Mouse (Mus musculus) stomach, postnatal 0 days (tissue): ENCODE results near the gene Sort1. TPM values are rescaled to one million over a fixed set of nuclear protein-coding genes. Genes with fewer than 3 reads are reported as not detected.
"Not testable (repeated sequence)": the region's sequence is repeated elsewhere in the genome, so short reads cannot be mapped to it uniquely, and the experiment has no call there.

Source experiments
- ATAC-seq: fragments of 200-750 bp; cut with Nextera tagmentation; 2 replicates; pipeline ENCODE4 v1.8.0; 2017; ENCODE audit not compliant: low FRiP score, low TSS enrichment
- DNase-seq: peaks from one replicate; pipeline ENCODE4 v3.0.0-alpha.2; 2016; ENCODE audit warnings: low spot score
- H3K27ac ChIP-seq: fragments of 300-500 bp; sonication (generic); replicated peaks from 2 replicates; pipeline ENCODE4 v1.5.1; 2014; ENCODE audit warnings: mild to moderate bottlenecking, control low read depth
- H3K27me3 ChIP-seq: fragments of 300-500 bp; sonication (generic); 2 replicates; pipeline ENCODE4 v1.6.1; 2014; ENCODE audit warnings: low read length; ENCODE audit not compliant: control insufficient read depth, insufficient read depth
- H3K36me3 ChIP-seq: fragments of 300-500 bp; sonication (generic); 2 replicates; pipeline ENCODE4 v1.6.1; 2014; ENCODE audit warnings: low read length, mixed read lengths; ENCODE audit not compliant: control insufficient read depth, insufficient read depth
- H3K4me1 ChIP-seq: fragments of 300-500 bp; sonication (generic); replicated peaks from 2 replicates; pipeline ENCODE4 v1.6.1; 2014; ENCODE audit warnings: antibody characterized with exemption; ENCODE audit not compliant: control insufficient read depth, insufficient read depth
- H3K4me2 ChIP-seq: fragments of 300-500 bp; sonication (generic); replicated peaks from 2 replicates; pipeline ENCODE4 v1.6.1; 2014; ENCODE audit warnings: low read depth, mild to moderate bottlenecking, control low read depth, moderate library complexity
- H3K4me3 ChIP-seq: fragments of 300-500 bp; sonication (generic); 2 replicates; pipeline ENCODE4 v1.5.1; 2014; ENCODE audit warnings: low read depth, low read length, control low read depth
- H3K9ac ChIP-seq: fragments of 300-500 bp; sonication (generic); 2 replicates; pipeline ENCODE4 v1.6.1; 2014; ENCODE audit warnings: mild to moderate bottlenecking, low read length, control low read depth, mixed read lengths
- H3K9me3 ChIP-seq: fragments of 300-500 bp; sonication (generic); 2 replicates; pipeline ENCODE4 v1.6.1; 2016; ENCODE audit warnings: low read length; ENCODE audit not compliant: control insufficient read depth
- CTCF ChIP-seq: IDR thresholded peaks from 2 replicates; pipeline ENCODE4 v1.5.1; 2016; ENCODE audit warnings: antibody characterized with exemption, low read depth, mild to moderate bottlenecking, moderate library complexity
- EP300 ChIP-seq: optimal IDR thresholded peaks from 2 replicates; pipeline ENCODE3; 2016; ENCODE audit warnings: antibody characterized with exemption
- WGBS: fragments of 180-500 bp; shearing (Covaris S2); extraction: QIAGEN DNeasy Blood & Tissue Kit; methylation state at CpG from one replicate; pipeline ENCODE4 v1.1.7; 2014; 5-methylcytosine and 5-hydroxymethylcytosine counted together
- polyA plus RNA-seq: library from polyadenylated mRNA; unstranded; fragments of >200 nt; fragmentation: Nextera tagmentation; extraction: Ambion mirVana; gene quantifications from 2 replicates; pipeline ENCODE4 v1.2.1, GENCODE M21; 2015

Gene Sort1
- polyA plus RNA-seq, 1 experiment from 2014 or later: 7.6 TPM

DNA sequence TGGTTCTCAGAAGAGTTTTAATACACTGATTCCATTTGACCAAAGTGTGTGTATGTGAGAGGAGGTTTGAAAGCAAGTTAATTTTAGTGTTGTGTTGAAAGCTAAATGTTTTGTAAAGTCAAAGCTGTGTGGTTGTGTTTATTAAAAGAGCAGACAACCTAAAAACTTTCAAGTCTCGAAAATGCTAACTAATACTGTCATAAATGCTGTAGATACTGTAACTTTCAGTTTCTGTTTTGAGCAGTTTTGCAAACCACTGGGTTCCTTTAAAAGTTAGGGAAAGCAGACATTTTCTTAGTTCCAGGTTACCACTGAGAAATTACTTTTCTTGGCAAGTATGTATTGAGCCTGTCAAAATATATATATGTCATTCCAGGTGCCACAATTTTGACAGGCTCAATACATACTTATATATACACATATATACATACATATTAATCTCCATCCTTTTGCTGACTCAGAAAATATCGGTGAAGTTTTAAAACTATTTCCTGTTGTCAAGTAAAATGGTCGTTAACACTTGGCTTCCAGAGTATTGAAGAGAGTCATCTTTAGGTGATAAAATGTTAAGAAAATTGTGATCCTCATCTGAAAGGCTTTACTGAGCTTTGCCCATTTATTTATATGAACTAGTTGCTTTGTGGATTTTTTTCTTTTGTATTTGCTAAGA lies 25.9 kb upstream of the Sort1 start:
- no peak overlapping the region for H3K27ac ChIP-seq
- ATAC-seq (no peak), DNase-seq (no peak)
- peak overlapping the region; percentile 86 for H3K9ac ChIP-seq
- TF ChIP-seq CTCF (no peak), EP300 (no peak)
- peaks cover 4% of the 10 kb centered on the region for H3K36me3 ChIP-seq
- H3K27me3 ChIP-seq: no peaks in the 10 kb centered on the region
- no peaks in the 10 kb centered on the region for H3K4me1 ChIP-seq
- peak overlapping the region; percentile 87 for H3K4me3 ChIP-seq
- H3K4me2 ChIP-seq: peak overlapping the region; percentile 76
- H3K9me3 ChIP-seq: no peaks in the 10 kb centered on the region
- 47% methylated on average over 3 of the region's 3 CpGs for WGBS

DNA sequence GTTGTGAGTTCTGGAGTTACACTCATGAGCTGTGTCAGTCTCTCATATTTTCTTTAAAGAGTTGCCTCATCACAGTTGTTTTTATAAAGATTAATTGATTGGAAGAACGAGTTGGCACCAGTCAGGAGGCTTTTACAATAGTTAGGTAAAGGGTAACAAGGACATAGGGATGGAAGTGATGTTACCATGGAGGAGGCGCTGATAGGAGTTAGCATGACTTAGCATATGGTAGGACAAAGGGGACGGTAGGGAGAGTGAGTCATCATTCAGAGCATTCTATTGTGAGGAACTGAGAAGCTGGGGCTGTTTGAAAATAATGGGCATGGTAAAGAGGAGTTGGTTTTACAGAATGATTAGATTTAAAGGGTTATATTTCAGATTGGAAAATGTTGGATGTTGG lies 24.6 kb upstream of the Sort1 start:
- DNase-seq: no peak
- H3K9ac ChIP-seq: no peak overlapping the region
- WGBS: 56% methylated on average over 3 of the region's 3 CpGs
- H3K27ac ChIP-seq: no peak overlapping the region
- no peak overlapping the region for H3K4me3 ChIP-seq
- H3K36me3 ChIP-seq: peaks cover 6% of the 10 kb centered on the region
- H3K4me1 ChIP-seq: no peaks in the 10 kb centered on the region
- no peaks in the 10 kb centered on the region for H3K27me3 ChIP-seq
- ATAC-seq: no peak
- H3K4me2 ChIP-seq: no peak overlapping the region
- TF ChIP-seq EP300 (no peak), CTCF (no peak)
- H3K9me3 ChIP-seq: no peaks in the 10 kb centered on the region

DNA sequence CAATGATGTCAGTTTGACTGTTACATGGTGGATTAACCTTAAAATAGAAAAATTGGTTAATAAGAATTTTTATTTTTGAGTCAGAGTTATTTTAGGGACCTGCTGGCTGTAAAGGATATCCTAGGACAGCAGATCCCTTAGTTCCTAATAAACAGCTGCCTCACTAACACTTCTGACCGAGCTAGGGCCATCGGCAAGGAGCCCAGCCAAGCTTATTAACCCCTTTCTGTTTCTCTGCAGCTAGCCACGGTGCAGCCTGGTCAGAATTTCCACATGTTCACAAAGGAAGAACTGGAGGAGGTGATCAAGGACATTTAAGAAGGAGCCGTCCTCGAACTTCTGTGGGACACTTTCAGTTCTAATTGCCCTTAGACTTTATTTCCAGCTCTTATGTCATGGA lies 4.4 kb upstream of the Sort1 start:
- H3K36me3 ChIP-seq: peaks cover 16% of the 10 kb centered on the region
- WGBS: 73% methylated on average over 5 of the region's 5 CpGs
- not testable (repeated sequence) for H3K27ac ChIP-seq, H3K4me1 ChIP-seq, DNase-seq, ATAC-seq, H3K27me3 ChIP-seq, H3K9me3 ChIP-seq, H3K4me2 ChIP-seq, H3K4me3 ChIP-seq, H3K9ac ChIP-seq

DNA sequence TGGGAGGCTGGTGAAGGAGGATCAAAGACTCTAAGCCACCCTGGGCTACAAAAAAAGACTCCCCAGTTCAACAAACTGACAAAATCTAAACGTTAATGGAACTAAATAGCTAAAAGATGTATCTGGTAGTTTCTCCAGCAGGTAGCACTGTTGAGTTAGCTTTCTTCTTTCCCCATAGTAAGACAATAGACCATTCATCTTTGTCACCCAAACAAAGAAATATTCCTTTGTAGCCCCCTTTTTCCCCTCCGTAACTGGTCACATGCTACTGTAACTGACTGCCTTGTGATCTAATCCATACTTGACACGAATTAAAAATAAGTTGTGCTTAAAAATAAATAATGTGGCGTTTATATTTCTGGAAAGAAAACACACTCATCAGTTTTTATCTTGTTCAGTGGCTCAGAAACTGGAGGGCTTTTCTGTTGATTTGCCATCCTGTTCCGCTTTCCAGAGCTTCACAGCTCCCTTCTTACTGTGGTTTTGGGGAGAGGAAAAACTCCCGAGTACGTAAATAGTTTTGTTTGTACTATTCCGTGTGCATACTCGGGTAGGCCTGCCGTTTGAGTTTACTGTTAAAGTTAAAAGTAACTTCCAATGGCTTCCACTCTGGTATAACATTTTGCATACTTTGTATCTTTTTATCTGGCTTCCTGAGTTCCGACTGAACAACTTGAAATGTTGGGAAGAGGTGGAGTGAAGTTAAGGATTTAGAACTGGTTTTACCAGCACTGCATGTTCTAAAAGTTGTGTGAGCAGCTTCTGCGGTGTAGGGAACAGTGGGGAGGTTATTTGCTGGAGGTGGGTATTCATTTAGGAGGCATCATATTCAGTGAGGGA lies 1.3 kb upstream of the Sort1 start:
- no peak for DNase-seq
- peak overlapping the region; percentile 82 for H3K27ac ChIP-seq
- TF ChIP-seq CTCF (peak; percentile 86), EP300 (peak; percentile 12)
- peak overlapping the region; percentile 99 for H3K4me2 ChIP-seq
- H3K4me3 ChIP-seq: peak overlapping the region; percentile 80; the same call in 1 of the 2 replicates
- no peak for ATAC-seq
- H3K36me3 ChIP-seq: 0 out of 2 replicates have a peak, but pooled peaks cover 6% of the 10 kb centered on the region
- H3K9me3 ChIP-seq: no peaks in the 10 kb centered on the region
- WGBS: 11% methylated on average over 12 of the region's 12 CpGs
- no peaks in the 10 kb centered on the region for H3K27me3 ChIP-seq
- H3K4me1 ChIP-seq: no peaks in the 10 kb centered on the region; the same call in 1 of the 2 replicates
- H3K9ac ChIP-seq: 0 out of 2 replicates have a peak overlapping the region, but pooled peaks have one; percentile 31

DNA sequence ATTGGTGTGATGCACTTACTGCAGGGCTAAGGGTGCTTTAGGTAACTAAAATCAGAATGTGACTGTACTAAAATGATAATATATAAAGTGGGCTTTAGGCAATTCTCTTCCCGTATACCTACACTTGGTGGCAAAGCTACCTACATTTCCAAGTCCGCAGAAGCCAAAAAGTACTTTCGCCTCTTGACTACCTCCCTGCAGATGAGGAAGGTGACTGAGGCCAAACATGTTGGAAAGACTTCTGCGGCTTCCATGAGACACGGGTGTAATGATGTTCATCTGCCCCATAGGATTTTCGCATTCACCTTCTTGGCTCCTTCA lies 681 bp upstream of the Sort1 start:
- TF ChIP-seq EP300 (no peak), CTCF (no peak)
- Histone ChIP-seq H3K4me2 (peak overlapping the region; percentile 99), H3K4me1 (peaks cover 6% of the 10 kb centered on the region), H3K27ac (peak overlapping the region; percentile 82), H3K4me3 (peak overlapping the region; percentile 80), H3K27me3 (no peaks in the 10 kb centered on the region), H3K36me3 (0 out of 2 replicates have a peak, but pooled peaks cover under 1% of the 10 kb centered on the region), H3K9me3 (no peaks in the 10 kb centered on the region), H3K9ac (peak overlapping the region; percentile 83)
- ATAC-seq: no peak
- WGBS: 8% methylated on average over 6 of the region's 6 CpGs
- DNase-seq: no peak
